Mouse (Mus musculus): Measurements from ENCODE around the gene Cebpg.

The Cebpg gene

DNA sequence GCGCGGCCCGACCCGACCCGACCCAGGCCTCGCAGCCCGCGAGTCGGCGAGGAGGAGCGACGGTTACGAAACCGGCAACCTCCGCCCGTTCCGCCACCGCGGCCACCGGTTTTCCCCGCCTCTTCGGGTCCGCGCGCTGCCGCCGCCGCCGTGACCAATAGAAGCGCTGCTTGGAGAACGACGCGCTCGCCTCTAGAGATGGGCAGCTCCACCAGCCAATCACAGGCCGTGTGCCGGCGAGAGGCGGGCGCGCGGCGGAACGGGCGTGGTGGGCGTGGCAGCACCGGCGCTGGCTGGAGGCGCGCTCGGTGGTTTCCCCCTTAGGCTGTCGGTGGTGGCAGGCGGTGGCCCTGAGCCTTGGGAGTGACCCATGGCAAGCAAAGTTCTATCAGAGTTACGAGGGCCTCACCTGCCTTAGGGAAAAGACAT is at the start of gene Cebpg:
TSS of gene Cebpg (minus strand) at position 138 of the 429 bp plus-strand sequence.
- peak; percentile 89 for DNase-seq (ENCODE audit: low read depth, low spot score)

DNA sequence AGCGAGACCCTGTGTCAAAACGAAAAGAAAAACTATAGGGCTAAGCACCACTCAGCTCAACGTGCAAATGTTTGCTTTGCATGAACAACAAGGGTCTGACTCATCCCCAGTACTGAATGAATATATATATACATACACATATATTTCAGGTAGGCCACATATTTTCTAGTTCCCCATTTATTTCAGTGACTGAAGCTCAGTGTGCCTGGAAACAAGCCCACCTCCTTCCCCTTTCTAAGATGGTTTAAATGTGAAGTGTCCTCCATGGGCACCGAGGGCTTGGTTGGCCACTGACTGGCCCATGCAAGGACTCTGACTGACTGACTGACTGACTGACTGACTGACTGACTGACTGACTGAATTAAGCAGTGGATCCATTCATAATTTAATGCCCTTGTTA is 43.2 kb upstream of the Cebpg start:
- DNase-seq (ENCODE audit: low read depth, low spot score) = no peak

GRCm38 (mm10) chr7:35098777-35099176 is 42.4 kb upstream of the Cebpg start:
- no peak for DNase-seq (ENCODE audit: low read depth, low spot score)

GRCm38 (mm10) chr7:35094975-35095678 is 38.8 kb upstream of the Cebpg start:
- DNase-seq (ENCODE audit: low read depth, low spot score) = no peak

- no peak for DNase-seq (ENCODE audit: low read depth, low spot score)
Measured at GRCm38 (mm10) chr7:35090550-35090949, 34.2 kb upstream of the Cebpg start.

- DNase-seq (ENCODE audit: low read depth, low spot score) = peak; percentile 67
Measured at GRCm38 (mm10) chr7:35086271-35086861, 30.0 kb upstream of the Cebpg start.

DNA sequence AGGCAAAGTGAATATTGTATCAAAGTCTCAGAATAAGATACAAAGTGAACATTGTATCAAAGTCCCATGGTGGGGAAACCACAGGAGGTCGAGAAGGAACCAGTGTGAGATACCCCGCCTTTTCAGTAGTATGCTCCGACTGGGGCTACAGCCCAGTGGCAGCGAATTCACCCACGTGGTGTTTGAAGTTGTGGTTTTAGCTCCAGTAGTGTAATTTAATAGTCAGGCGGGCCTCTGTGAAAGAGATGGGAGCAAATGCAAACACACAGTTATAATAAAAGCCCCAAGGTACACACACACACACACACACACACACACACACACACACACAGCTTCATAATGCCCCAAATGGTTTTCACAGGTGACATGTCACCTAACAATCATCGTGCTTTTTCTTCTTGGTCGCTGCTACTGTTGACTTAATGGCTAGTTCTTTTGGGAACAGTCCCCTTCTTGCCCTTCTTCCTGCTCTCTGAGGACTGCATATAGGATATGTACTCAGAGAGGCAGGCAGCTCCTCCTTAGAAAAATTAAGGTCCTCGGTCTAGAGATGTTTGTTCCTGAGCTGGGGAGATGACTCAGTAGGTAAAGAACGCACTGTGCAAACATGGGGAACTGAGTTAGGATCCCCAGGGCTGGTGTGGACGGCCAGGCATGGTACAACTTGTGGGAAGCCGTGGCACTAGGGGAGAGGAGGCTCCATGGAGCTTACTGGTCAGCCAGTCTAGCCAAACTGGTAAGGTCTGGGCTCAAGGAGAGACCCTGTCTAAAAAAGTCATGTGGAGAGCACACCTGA is 28.4 kb upstream of the Cebpg start:
- DNase-seq (ENCODE audit: low read depth, low spot score) = no peak

GRCm38 (mm10) chr7:35081406-35082104 is 25.2 kb upstream of the Cebpg start:
- no peak for DNase-seq (ENCODE audit: low read depth, low spot score)

DNA sequence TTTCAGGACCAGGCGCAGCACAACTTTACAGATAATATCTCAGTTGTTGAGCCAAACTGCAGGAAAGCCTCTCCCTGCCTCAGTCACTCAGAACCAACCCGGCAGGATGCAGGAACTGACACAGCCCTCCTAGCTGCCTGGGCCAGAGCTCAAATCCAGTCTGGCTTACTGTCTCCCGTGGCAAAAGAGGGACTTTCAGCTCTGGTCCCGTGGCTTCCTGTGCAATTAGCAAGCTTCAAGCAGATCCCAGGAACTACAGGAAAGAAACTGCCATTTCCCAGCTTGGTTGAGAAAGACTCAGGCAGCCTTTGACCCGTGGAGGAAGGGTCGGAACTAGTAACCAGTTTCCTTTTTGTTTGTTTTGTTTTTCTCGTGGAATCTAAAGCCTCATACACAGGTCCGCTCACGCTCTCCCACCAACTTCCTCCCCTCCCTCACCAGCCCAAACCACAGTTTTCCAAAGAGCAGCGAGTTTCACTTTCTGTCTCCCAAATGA is 24.5 kb upstream of the Cebpg start:
- no peak for DNase-seq (ENCODE audit: low read depth, low spot score)

- no peak for DNase-seq (ENCODE audit: low read depth, low spot score)
Measured at GRCm38 (mm10) chr7:35076645-35077044, 20.3 kb upstream of the Cebpg start.

GRCm38 (mm10) chr7:35066640-35067212 is 10.4 kb upstream of the Cebpg start:
- no peak for DNase-seq (ENCODE audit: low read depth, low spot score)

GRCm38 (mm10) chr7:35065958-35066357 is 9.6 kb upstream of the Cebpg start:
- DNase-seq (ENCODE audit: low read depth, low spot score) = no peak

DNA sequence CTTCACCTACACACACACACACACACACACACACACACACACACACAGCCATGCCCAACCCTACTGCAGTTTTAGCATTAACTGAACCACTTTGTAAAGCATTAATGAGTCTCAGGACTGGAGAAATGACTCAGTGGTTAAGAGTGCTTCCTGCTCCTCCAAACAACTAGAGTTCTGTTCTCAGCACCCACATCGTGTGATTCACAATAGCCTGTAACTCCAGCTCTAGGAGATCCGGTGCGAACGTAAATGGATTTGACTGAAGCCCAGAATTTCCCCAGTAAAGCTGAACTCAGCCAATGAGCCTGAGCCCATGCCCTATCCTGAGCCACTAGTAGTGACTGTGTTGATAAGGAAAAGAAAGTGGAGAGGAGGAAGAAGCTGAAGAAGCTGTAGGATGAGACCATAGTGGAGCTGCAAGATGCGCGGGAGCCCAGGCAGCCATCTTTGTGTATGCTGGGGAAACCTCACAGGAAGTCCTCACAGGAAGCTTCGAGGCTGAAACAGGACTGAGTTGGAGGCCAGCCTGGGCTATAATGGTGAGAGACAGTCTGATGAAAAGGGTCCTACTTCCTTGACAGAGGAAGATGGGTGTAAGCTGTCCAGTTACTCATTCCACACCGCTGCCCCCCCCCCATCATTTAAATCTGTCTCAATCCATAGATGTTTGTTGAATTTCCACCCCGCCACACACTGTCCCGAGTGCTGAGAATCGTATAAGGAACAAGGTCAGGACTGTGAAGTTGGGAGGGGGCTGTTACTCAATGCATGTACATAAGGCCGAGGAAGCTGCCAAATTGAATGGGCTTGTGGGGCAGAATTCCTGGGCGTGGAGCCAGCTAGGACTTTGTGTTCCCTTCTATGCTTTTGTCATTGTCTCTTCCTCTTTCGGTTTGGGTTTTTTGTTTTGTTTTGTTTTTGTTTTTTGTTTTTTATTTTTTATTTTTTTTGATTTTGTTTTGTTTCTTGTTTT is 8.2 kb upstream of the Cebpg start:
- DNase-seq (ENCODE audit: low read depth, low spot score) = no peak

- peak; percentile 50 for DNase-seq (ENCODE audit: low read depth, low spot score)
Measured at GRCm38 (mm10) chr7:35059467-35059866, 3.1 kb upstream of the Cebpg start.

DNA sequence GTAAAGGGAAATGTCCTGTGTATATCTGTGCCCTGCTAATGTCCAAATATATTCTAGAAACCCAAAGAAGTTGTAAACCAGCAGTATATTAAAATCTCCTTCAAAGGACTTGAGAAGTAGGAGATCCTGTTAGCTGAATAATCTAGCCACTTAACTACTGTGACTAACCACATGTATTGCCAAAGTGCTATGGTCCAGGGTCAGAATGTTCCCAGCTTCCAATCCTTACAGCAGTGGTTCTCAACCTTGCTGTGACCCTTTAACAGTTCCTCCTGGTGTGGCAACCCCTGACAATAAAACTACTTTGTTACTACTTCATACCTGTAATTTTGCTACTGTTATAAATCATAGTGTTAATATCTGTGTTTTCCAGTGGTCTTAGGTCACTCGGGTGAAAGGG is 2.0 kb upstream of the Cebpg start:
- DNase-seq (ENCODE audit: low read depth, low spot score) = no peak

DNA sequence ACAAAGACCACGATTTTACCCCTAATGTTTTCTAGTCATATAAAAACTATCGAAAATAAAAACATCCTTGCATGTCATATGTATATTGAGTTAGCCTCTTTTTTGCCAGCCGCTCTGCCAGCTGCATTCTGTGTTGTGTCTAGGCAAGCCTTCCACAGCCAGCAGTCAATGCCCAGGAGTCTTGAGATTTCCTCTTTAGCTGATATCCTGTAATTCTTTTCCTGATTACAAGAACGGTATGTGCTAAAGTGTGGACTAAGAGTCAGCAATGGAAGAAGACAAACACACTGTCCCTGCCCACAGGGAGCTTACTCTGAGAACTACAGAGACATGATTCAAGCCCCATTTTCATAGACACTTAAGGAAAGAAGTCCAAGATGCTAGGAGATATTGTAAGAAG is 1.2 kb upstream of the Cebpg start:
- no peak for DNase-seq (ENCODE audit: low read depth, low spot score)

GRCm38 (mm10) chr7:35056999-35057398 is 626 bp upstream of the Cebpg start:
- no peak for DNase-seq (ENCODE audit: low read depth, low spot score)

- peak; percentile 33 for DNase-seq (ENCODE audit: low read depth, low spot score)
Measured at GRCm38 (mm10) chr7:35055619-35056435, 546 bp downstream of the Cebpg start.

GRCm38 (mm10) chr7:35054977-35055618 is 1.3 kb downstream of the Cebpg start:
- DNase-seq (ENCODE audit: low read depth, low spot score) = no peak
